Mouse (Mus musculus) hindlimb bud, embryonic 11.5 days (tissue): ENCODE measurements at regions not wholly inside any gene's neighbourhood (a gene's known extent, or its start where the extent isn't known, plus 50 kb on each side); places are given as distances from the start of the nearest gene placed in this dataset.

Source experiments
- DNase-seq: peaks from one replicate; pipeline ENCODE4 v3.0.0-alpha.2; 2012; ENCODE audit warnings: low read depth, low spot score; ENCODE audit errors: extremely low spot score

- no peak for DNase-seq
Observed at GRCm38 (mm10) chr14:45056291-45056690, 68.3 kb downstream of the Ptger2 start.

- DNase-seq: no peak
Observed at GRCm38 (mm10) chr14:45061681-45062080, 73.7 kb downstream of the Ptger2 start.

- no peak for DNase-seq
Observed at GRCm38 (mm10) chr14:45064498-45064897, 76.5 kb downstream of the Ptger2 start.

- DNase-seq: peak; percentile 64
Observed at GRCm38 (mm10) chr14:45069598-45070212, 81.7 kb downstream of the Ptger2 start.

- DNase-seq: no peak
Observed at GRCm38 (mm10) chr14:45074902-45075488, 87.0 kb downstream of the Ptger2 start.

GRCm38 (mm10) chr14:45077216-45077615 is 89.2 kb downstream of the Ptger2 start:
- no peak for DNase-seq

- DNase-seq: no peak
Observed at GRCm38 (mm10) chr14:45079793-45080192, 91.8 kb downstream of the Ptger2 start.

GRCm38 (mm10) chr14:45080231-45080630 is 92.2 kb downstream of the Ptger2 start:
- no peak for DNase-seq

- no peak for DNase-seq
Observed at GRCm38 (mm10) chr14:45083058-45083457, 95.1 kb downstream of the Ptger2 start.
